Mouse (Mus musculus) mouse embryonic stem cell (cell line): ENCODE results near the gene Tm7sf2.

Experiments used
- in situ Hi-C, 2 experiments: fragments of 300-500 bp; cut with MboI; formaldehyde crosslinking; loops; 1 replicate in 1 of 2; 3 replicates in 1 of 2; pipeline ENCODE4 v1.14.3; 2019 to 2020; ENCODE audit warnings: low sequenced_read_pairs in 2 of 2, low pct_unique_long_range_greater_than_20kb in 1 of 2, mixed read lengths in 1 of 2; ENCODE audit not compliant: unreplicated experiment in 1 of 2

Tm7sf2 gene

GRCm38 (mm10) chr19:6067724-6068415, at the start of gene Tm7sf2:
Tm7sf2 (minus strand) TSS chr19:6068373.
- in situ Hi-C loops, result no loop called here

GRCm38 (mm10) chr19:6117346-6117985, 49.3 kb upstream of the Tm7sf2 start:
- in situ Hi-C loops, result no loop called here

- in situ Hi-C loops, result no loop called here
These were observed 48.1 kb upstream of the Tm7sf2 start for GRCm38 (mm10) chr19:6116113-6116850.

- in situ Hi-C loops, result no loop called here
These were observed 44.9 kb upstream of the Tm7sf2 start for GRCm38 (mm10) chr19:6113116-6113515.

- in situ Hi-C loops, result no loop called here
These were observed 37.4 kb upstream of the Tm7sf2 start, which contains the start of gene Naaladl1 for GRCm38 (mm10) chr19:6105586-6105985. Naaladl1 (plus strand) TSS chr19:6105782.

- in situ Hi-C loops, result no loop called here
These were observed 36.3 kb upstream of the Tm7sf2 start for GRCm38 (mm10) chr19:6104476-6104875.

- in situ Hi-C loops, result no loop called here
These were observed 34.1 kb upstream of the Tm7sf2 start for GRCm38 (mm10) chr19:6102169-6102853.

GRCm38 (mm10) chr19:6101186-6101585, 33.0 kb upstream of the Tm7sf2 start:
- in situ Hi-C loops, result no loop called here

GRCm38 (mm10) chr19:6097847-6098246, 29.7 kb upstream of the Tm7sf2 start:
- in situ Hi-C loops, result no loop called here

GRCm38 (mm10) chr19:6094119-6094518, 25.9 kb upstream of the Tm7sf2 start, which contains the start of gene AC131692.1:
AC131692.1 (plus strand) TSS chr19:6094419.
- in situ Hi-C loops, result no loop called here

GRCm38 (mm10) chr19:6088841-6089240, 20.7 kb upstream of the Tm7sf2 start:
- in situ Hi-C loops, result no loop called here

GRCm38 (mm10) chr19:6085417-6085879, 17.3 kb upstream of the Tm7sf2 start:
- in situ Hi-C loops, result no loop called here

- in situ Hi-C loops, result no loop called here
These were observed 16.5 kb upstream of the Tm7sf2 start, which contains the start of the genes Zfpl1 and Cdca5 for GRCm38 (mm10) chr19:6084478-6085248. Zfpl1 (minus strand) TSS chr19:6084956. Cdca5 (plus strand) TSS chr19:6084983.

- in situ Hi-C loops, result no loop called here
These were observed 14.0 kb upstream of the Tm7sf2 start, which contains the start of gene Gm28374 for GRCm38 (mm10) chr19:6082156-6082555. Gm28374 (minus strand) TSS chr19:6082256.

- in situ Hi-C loops, result no loop called here
These were observed 11.9 kb upstream of the Tm7sf2 start, which contains the start of gene Tmem262 for GRCm38 (mm10) chr19:6079983-6080480. Tmem262 (plus strand) TSS chr19:6080033.

GRCm38 (mm10) chr19:6076564-6077393, 8.6 kb upstream of the Tm7sf2 start, which contains the start of gene Vps51:
Vps51 (minus strand) TSS chr19:6077231.
- in situ Hi-C loops, result no loop called here

GRCm38 (mm10) chr19:6073889-6074288, 5.7 kb upstream of the Tm7sf2 start:
- in situ Hi-C loops, result no loop called here
